Mouse (Mus musculus): ENCODE data around the gene Usp29. TPM values are rescaled to one million over a fixed set of nuclear protein-coding genes. Genes with fewer than 3 reads are reported as not detected.

Usp29 gene
- polyA plus RNA-seq, 1 experiment from 2014 or later = 10.7 TPM

DNA sequence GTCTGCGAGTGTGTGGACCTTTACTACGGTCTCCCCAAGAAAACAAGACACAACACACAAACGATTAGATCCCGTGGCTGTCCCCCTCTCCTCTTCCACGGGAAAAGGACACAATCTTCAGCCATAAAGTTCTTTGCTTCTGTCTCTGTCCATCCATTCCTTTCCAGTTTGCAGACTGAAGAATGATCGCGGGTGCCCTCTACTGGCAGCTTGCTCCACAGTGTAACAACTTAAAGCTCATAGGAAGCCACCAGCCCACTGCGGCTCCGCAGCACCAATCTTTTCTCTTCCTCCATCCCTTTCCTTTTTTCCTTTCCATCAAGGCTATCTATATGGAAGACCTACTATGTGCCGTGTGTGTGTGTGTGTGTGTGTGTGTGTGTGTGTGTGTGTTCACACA, 187.9 kb downstream of the Usp29 start:
- Histone ChIP-seq H3K36me3 (ENCODE audit: control insufficient read depth, insufficient read depth, low read length) (no peaks in the 10 kb centered on the region), H3K9me3 (ENCODE audit: control insufficient read depth, low read length) (no peaks in the 10 kb centered on the region), H3K4me2 (no peak overlapping the region), H3K4me3 (ENCODE audit: low read depth, low read length) (no peak overlapping the region), H3K27ac (ENCODE audit: low read depth, low read length) (no peak overlapping the region), H3K4me1 (ENCODE audit: control insufficient read depth, insufficient read depth, low read length) (peaks cover 13% of the 10 kb centered on the region; the same call in 1 of the 2 replicates), H3K27me3 (ENCODE audit: control insufficient read depth, insufficient read depth, low read length) (no peaks in the 10 kb centered on the region), H3K9ac (ENCODE audit: low read length) (no peak overlapping the region)
- peak; percentile 99 for DNase-seq (ENCODE audit: low spot score, missing footprints)
- peak; percentile 76 for ATAC-seq (ENCODE audit: low FRiP score)
- WGBS = 14% methylated on average over 10 of the region's 10 CpGs

DNA sequence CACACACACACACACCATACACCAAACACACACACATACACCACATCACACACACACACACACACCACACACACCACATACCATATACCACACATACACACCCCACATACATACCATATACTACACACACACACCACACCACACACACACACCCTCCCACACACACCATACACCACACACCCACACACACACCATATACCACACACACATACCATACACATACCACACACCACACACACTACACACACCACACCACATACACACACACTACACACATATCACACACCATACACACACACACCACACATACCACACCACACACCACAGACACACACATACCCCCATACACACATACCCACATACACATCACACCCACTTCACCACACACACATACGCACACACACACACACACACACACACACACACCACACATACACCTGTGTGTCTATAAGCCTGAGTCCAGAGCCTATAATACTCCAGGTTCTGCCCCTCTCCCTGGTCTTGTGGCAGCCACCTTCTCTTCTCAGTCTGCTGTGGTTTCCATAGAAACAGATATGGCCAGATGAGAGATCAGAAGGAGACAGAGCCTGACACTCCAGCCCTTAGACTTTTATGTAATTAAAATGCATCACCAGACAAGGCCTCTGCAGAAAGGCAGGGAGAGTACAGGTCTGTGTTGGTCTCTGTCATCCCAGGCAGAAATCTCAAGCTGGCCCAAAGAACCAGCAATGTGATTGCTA, 188.9 kb downstream of the Usp29 start:
- H3K4me2 ChIP-seq = no peak overlapping the region
- no peak overlapping the region for H3K4me3 ChIP-seq (ENCODE audit: low read depth, low read length)
- H3K27ac ChIP-seq (ENCODE audit: low read depth, low read length) = no peak overlapping the region
- H3K9me3 ChIP-seq (ENCODE audit: control insufficient read depth, low read length) = no peaks in the 10 kb centered on the region
- DNase-seq (ENCODE audit: low spot score, missing footprints) = no peak
- ATAC-seq (ENCODE audit: low FRiP score) = peak; percentile 59
- no peak overlapping the region for H3K9ac ChIP-seq (ENCODE audit: low read length)
- peaks cover 7% of the 10 kb centered on the region; the same call in 1 of the 2 replicates for H3K4me1 ChIP-seq (ENCODE audit: control insufficient read depth, insufficient read depth, low read length)
- H3K27me3 ChIP-seq (ENCODE audit: control insufficient read depth, insufficient read depth, low read length) = no peaks in the 10 kb centered on the region
- no peaks in the 10 kb centered on the region for H3K36me3 ChIP-seq (ENCODE audit: control insufficient read depth, insufficient read depth, low read length)
- WGBS = 75% methylated on average over 1 of the region's 1 CpGs

DNA sequence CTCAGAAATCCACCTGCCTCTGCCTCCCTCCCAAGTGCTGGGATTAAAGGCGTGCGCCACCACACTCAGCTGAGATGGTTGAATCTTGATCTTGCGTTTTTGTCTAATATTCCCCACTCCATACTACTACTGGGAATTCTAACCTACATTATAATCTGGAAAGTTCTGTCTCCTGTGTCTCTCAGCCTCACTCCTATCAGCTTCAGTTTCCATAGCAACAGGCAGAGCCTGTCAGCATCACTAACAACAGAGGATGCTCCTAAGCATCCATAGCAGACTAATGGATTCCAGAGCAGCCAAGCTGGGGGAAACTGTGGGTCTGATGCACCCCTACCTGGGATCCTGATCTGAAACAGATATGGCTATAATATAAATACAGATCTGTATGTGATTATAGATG, 193.1 kb downstream of the Usp29 start:
- WGBS = 94% methylated on average over 3 of the region's 3 CpGs
- DNase-seq (ENCODE audit: low spot score, missing footprints) (no peak), ATAC-seq (ENCODE audit: low FRiP score) (no peak)
- Histone ChIP-seq H3K36me3 (ENCODE audit: control insufficient read depth, insufficient read depth, low read length) (no peaks in the 10 kb centered on the region), H3K4me2 (no peak overlapping the region), H3K4me1 (ENCODE audit: control insufficient read depth, insufficient read depth, low read length) (peaks cover 7% of the 10 kb centered on the region), H3K27ac (ENCODE audit: low read depth, low read length) (no peak overlapping the region), H3K9ac (ENCODE audit: low read length) (no peak overlapping the region), H3K27me3 (ENCODE audit: control insufficient read depth, insufficient read depth, low read length) (no peaks in the 10 kb centered on the region), H3K4me3 (ENCODE audit: low read depth, low read length) (no peak overlapping the region), H3K9me3 (ENCODE audit: control insufficient read depth, low read length) (no peaks in the 10 kb centered on the region)

DNA sequence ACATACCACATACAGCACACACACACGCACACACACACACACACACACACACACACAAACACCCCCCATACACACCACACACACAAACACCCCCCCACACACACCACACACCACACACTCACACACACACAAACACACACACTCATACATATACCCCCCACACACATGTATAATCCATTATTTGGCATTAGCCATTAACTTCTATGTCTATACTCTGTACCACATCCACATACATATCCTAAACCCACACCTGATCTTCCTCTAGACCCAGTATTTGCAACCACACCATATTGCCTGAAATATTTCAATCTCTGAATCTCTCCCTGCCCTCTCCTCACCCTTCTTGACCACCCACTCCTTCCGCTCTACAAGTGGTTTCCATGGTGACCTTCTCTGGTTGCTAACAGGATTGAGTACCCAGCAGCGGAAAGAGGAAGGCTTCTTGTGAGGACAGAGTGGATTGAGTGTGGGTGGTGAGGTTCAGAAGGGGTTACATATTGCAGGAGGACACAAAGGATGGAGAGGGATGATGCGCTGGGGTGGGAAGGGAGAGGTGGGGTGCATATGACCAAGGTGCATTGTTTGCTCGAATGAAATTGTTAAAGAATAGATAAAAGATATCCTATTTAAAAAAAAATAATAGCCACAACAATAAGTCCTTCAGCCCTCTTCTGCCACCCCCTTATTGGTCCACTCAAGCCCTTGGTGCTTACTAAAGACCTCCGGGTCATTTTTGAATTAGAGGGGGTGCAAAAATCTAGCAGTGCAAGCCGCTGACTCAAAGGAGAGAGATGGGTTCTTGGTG, 195.8 kb downstream of the Usp29 start:
- Histone ChIP-seq H3K4me3 (ENCODE audit: low read depth, low read length) (no peak overlapping the region), H3K27ac (ENCODE audit: low read depth, low read length) (no peak overlapping the region), H3K36me3 (ENCODE audit: control insufficient read depth, insufficient read depth, low read length) (no peaks in the 10 kb centered on the region), H3K9ac (ENCODE audit: low read length) (no peak overlapping the region), H3K4me2 (no peak overlapping the region), H3K4me1 (ENCODE audit: control insufficient read depth, insufficient read depth, low read length) (peaks cover 7% of the 10 kb centered on the region), H3K27me3 (ENCODE audit: control insufficient read depth, insufficient read depth, low read length) (no peaks in the 10 kb centered on the region), H3K9me3 (ENCODE audit: control insufficient read depth, low read length) (no peaks in the 10 kb centered on the region)
- ATAC-seq (ENCODE audit: low FRiP score) (peak; percentile 62), DNase-seq (ENCODE audit: low spot score, missing footprints) (peak; percentile 84)
- 47% methylated on average over 7 of the region's 7 CpGs for whole genome bisulfite sequencing

DNA sequence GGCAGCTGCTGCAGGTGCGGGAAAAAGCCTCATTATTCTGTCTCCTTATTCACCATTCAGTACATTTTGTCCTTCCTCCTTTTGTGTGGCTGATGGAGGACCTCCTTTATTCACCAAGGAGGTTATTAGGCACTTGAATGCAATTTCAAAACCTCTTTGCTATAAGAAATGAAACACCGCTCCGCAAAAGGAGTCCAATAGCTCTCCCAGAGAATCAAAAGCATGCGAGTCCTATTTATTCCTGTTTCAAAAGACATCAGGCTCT, 196.3 kb downstream of the Usp29 start:
- no peak overlapping the region for H3K9ac ChIP-seq (ENCODE audit: low read length)
- no peaks in the 10 kb centered on the region for H3K36me3 ChIP-seq (ENCODE audit: control insufficient read depth, insufficient read depth, low read length)
- ATAC-seq (ENCODE audit: low FRiP score) (no peak), DNase-seq (ENCODE audit: low spot score, missing footprints) (no peak)
- no peak overlapping the region for H3K27ac ChIP-seq (ENCODE audit: low read depth, low read length)
- WGBS = 46% methylated on average over 4 of the region's 4 CpGs
- no peak overlapping the region for H3K4me3 ChIP-seq (ENCODE audit: low read depth, low read length)
- H3K4me1 ChIP-seq (ENCODE audit: control insufficient read depth, insufficient read depth, low read length) = peaks cover 7% of the 10 kb centered on the region
- no peaks in the 10 kb centered on the region for H3K27me3 ChIP-seq (ENCODE audit: control insufficient read depth, insufficient read depth, low read length)
- H3K9me3 ChIP-seq (ENCODE audit: control insufficient read depth, low read length) = no peaks in the 10 kb centered on the region
- no peak overlapping the region for H3K4me2 ChIP-seq

DNA sequence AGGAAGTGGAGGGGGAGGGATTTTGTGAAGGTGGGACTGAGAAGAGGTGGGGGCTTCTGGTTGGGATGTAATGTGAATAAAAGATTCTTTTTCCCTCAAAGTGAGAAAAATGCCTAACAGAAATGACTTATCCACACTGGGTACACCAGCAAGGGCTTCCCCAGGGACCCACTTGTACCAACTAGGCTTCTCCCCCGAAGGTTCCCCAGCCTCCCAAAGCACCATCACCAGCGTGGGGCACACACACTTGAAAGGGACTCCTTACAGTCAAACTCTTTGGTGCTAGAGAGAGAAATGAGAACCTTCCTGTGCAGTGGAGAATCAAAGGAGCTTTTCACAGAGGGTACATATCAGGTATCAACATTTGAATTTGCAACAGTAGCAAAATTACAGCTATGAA, 198.9 kb downstream of the Usp29 start:
- Histone ChIP-seq H3K4me1 (ENCODE audit: control insufficient read depth, insufficient read depth, low read length) (peaks cover 7% of the 10 kb centered on the region), H3K27ac (ENCODE audit: low read depth, low read length) (no peak overlapping the region), H3K36me3 (ENCODE audit: control insufficient read depth, insufficient read depth, low read length) (no peaks in the 10 kb centered on the region), H3K27me3 (ENCODE audit: control insufficient read depth, insufficient read depth, low read length) (no peaks in the 10 kb centered on the region), H3K4me3 (ENCODE audit: low read depth, low read length) (no peak overlapping the region), H3K4me2 (no peak overlapping the region), H3K9me3 (ENCODE audit: control insufficient read depth, low read length) (no peaks in the 10 kb centered on the region), H3K9ac (ENCODE audit: low read length) (no peak overlapping the region)
- DNase-seq (ENCODE audit: low spot score, missing footprints) (peak; percentile 60), ATAC-seq (ENCODE audit: low FRiP score) (no peak)
- 58% methylated on average over 2 of the region's 2 CpGs for WGBS

DNA sequence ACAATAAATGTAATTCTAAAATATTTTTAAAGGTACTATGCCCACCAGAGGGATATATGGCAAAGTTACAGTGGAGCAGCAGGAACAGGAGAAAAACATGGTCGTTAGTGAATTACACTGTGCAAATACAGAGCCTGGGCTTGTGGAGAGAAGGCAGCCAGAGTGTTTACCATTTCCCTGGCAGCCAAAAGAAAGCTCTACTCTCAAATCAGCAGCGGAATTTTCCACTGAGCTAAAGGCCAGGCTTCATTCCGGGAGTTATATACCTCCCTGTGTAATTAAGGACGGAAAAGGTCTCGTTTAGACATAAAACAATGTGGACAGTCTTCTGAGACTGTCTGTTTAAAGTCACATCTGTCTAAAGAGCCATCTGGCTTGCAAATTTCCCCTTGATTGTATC, 204.4 kb downstream of the Usp29 start:
- ATAC-seq (ENCODE audit: low FRiP score) (no peak), DNase-seq (ENCODE audit: low spot score, missing footprints) (peak; percentile 62)

DNA sequence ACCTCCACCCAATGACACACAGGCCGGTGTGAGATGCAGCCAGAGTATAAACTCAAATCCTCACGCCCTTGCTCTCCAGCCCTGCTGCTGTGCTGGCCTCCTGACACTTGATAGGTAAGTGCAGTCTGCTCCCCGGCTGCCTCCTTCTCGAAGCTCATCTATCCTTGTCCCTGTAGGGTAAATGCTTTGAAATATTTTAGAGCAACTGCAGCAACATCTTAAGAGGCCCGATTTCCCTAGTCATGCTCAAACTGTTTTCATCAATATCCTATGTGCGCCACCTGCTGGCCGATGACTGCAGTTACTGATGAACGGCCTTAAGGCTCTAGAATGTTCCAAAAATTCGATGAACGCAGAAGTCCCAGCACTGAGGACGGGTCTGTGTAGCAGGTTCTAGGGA, 206.7 kb downstream of the Usp29 start:
- Histone ChIP-seq H3K4me3 (ENCODE audit: low read depth, low read length) (no peak overlapping the region), H3K9ac (ENCODE audit: low read length) (no peak overlapping the region), H3K27ac (ENCODE audit: low read depth, low read length) (no peak overlapping the region), H3K36me3 (ENCODE audit: control insufficient read depth, insufficient read depth, low read length) (no peaks in the 10 kb centered on the region), H3K27me3 (ENCODE audit: control insufficient read depth, insufficient read depth, low read length) (no peaks in the 10 kb centered on the region), H3K4me2 (no peak overlapping the region), H3K9me3 (ENCODE audit: control insufficient read depth, low read length) (no peaks in the 10 kb centered on the region), H3K4me1 (ENCODE audit: control insufficient read depth, insufficient read depth, low read length) (no peaks in the 10 kb centered on the region)
- 50% methylated on average over 11 of the region's 11 CpGs for WGBS
- ATAC-seq (ENCODE audit: low FRiP score) = peak; percentile 62
- peak; percentile 94 for DNase-seq (ENCODE audit: low spot score, missing footprints)

More for the DNA sequence above, 204.4 kb downstream of the Usp29 start:
- H3K4me3 ChIP-seq (ENCODE audit: low read depth, low read length) = no peak overlapping the region
- no peaks in the 10 kb centered on the region for H3K27me3 ChIP-seq (ENCODE audit: control insufficient read depth, insufficient read depth, low read length)
- H3K9me3 ChIP-seq (ENCODE audit: control insufficient read depth, low read length) = no peaks in the 10 kb centered on the region
- H3K4me1 ChIP-seq (ENCODE audit: control insufficient read depth, insufficient read depth, low read length) = no peaks in the 10 kb centered on the region
- H3K9ac ChIP-seq (ENCODE audit: low read length) = no peak overlapping the region
- H3K27ac ChIP-seq (ENCODE audit: low read depth, low read length) = no peak overlapping the region
- H3K4me2 ChIP-seq = no peak overlapping the region
- no peaks in the 10 kb centered on the region for H3K36me3 ChIP-seq (ENCODE audit: control insufficient read depth, insufficient read depth, low read length)
- WGBS = 78% methylated on average over 5 of the region's 5 CpGs

DNA sequence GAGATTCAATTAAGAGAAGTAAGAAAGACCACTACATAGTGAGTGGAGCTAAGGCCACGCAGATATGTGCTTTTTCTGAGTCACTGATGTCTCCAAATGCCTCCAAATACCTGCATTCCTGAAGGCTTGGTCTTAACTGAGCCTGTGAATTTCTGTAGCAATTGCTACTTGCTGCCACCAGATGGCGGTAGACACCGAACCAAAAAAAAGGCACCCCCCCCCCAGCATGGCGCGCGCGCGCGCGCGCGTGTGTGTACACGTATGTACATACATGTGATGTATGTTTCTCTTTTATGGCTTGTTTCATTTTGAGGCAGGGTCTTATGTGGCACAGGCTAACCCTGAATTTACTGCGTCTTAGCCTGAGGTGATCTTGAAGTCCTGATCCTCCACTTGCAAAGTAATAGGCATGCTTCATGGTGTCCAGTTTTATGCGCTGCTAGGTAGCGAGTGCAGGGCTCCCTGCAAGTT, 210.4 kb downstream of the Usp29 start:
- Histone ChIP-seq H3K4me2 (peak overlapping the region; percentile 28), H3K36me3 (ENCODE audit: control insufficient read depth, insufficient read depth, low read length) (no peaks in the 10 kb centered on the region), H3K9ac (ENCODE audit: low read length) (no peak overlapping the region), H3K4me3 (ENCODE audit: low read depth, low read length) (no peak overlapping the region), H3K9me3 (ENCODE audit: control insufficient read depth, low read length) (no peaks in the 10 kb centered on the region), H3K27ac (ENCODE audit: low read depth, low read length) (no peak overlapping the region), H3K27me3 (ENCODE audit: control insufficient read depth, insufficient read depth, low read length) (no peaks in the 10 kb centered on the region), H3K4me1 (ENCODE audit: control insufficient read depth, insufficient read depth, low read length) (no peaks in the 10 kb centered on the region)
- 27% methylated on average over 16 of the region's 16 CpGs for WGBS
- peak; percentile 57 for ATAC-seq (ENCODE audit: low FRiP score)
- peak; percentile 94 for DNase-seq (ENCODE audit: low spot score, missing footprints)

Measured in midbrain, embryonic 11.5 days (tissue).